Mouse (Mus musculus) telencephalon, adult 2 months (tissue): ENCODE results near the gene Zc3h12c.

Experiments
- DNase-seq: peaks from one replicate; pipeline ENCODE4 v3.0.0-alpha.2; 2011; ENCODE audit warnings: low read depth, low spot score

Zc3h12c gene

GRCm38 (mm10) chr9:52167863-52168685 is at the start of gene Zc3h12c:
Zc3h12c (minus strand) TSS chr9:52168572.
- DNase-seq = no peak

GRCm38 (mm10) chr9:52217636-52218035 is 49.3 kb upstream of the Zc3h12c start:
- no peak for DNase-seq

- peak; percentile 21 for DNase-seq
These were observed 46.9 kb upstream of the Zc3h12c start for GRCm38 (mm10) chr9:52215291-52215690.

GRCm38 (mm10) chr9:52212416-52212815 is 44.0 kb upstream of the Zc3h12c start:
- no peak for DNase-seq

- DNase-seq = no peak
These were observed 40.2 kb upstream of the Zc3h12c start for GRCm38 (mm10) chr9:52208510-52209030.

GRCm38 (mm10) chr9:52203189-52203588 is 34.8 kb upstream of the Zc3h12c start:
- DNase-seq = peak; percentile 54

- DNase-seq = no peak
These were observed 31.9 kb upstream of the Zc3h12c start for GRCm38 (mm10) chr9:52200271-52200670.

GRCm38 (mm10) chr9:52195853-52196252 is 27.5 kb upstream of the Zc3h12c start:
- no peak for DNase-seq

- no peak for DNase-seq
These were observed 25.5 kb upstream of the Zc3h12c start for GRCm38 (mm10) chr9:52193851-52194250.

GRCm38 (mm10) chr9:52190907-52191306 is 22.5 kb upstream of the Zc3h12c start:
- no peak for DNase-seq

GRCm38 (mm10) chr9:52188106-52188505 is 19.7 kb upstream of the Zc3h12c start:
- no peak for DNase-seq

- no peak for DNase-seq
These were observed 18.0 kb upstream of the Zc3h12c start for GRCm38 (mm10) chr9:52186296-52186941.

GRCm38 (mm10) chr9:52181419-52181818 is 13.0 kb upstream of the Zc3h12c start:
- no peak for DNase-seq

- no peak for DNase-seq
These were observed 12.5 kb upstream of the Zc3h12c start for GRCm38 (mm10) chr9:52180851-52181250.

- DNase-seq = no peak
These were observed 7.0 kb upstream of the Zc3h12c start for GRCm38 (mm10) chr9:52175257-52175859.

- DNase-seq = no peak
These were observed 6.3 kb upstream of the Zc3h12c start for GRCm38 (mm10) chr9:52174671-52175111.

GRCm38 (mm10) chr9:52173937-52174336 is 5.6 kb upstream of the Zc3h12c start:
- DNase-seq = no peak

- DNase-seq = no peak
These were observed 4.2 kb upstream of the Zc3h12c start for GRCm38 (mm10) chr9:52172550-52172949.

GRCm38 (mm10) chr9:52170671-52171070 is 2.3 kb upstream of the Zc3h12c start:
- DNase-seq = no peak

GRCm38 (mm10) chr9:52170131-52170530 is 1.8 kb upstream of the Zc3h12c start:
- no peak for DNase-seq

GRCm38 (mm10) chr9:52168686-52169270 is 406 bp upstream of the Zc3h12c start:
- DNase-seq = peak; percentile 67

- peak; percentile 56 for DNase-seq
These were observed 888 bp downstream of the Zc3h12c start for GRCm38 (mm10) chr9:52167506-52167862.
